Mouse (Mus musculus): ENCODE data around the gene Tldc1. TPM values are rescaled to one million over a fixed set of nuclear protein-coding genes. Genes with fewer than 3 reads are reported as not detected.

Tldc1 gene
- polyA plus RNA-seq, 1 experiment from 2014 or later = 13.4 TPM

DNA sequence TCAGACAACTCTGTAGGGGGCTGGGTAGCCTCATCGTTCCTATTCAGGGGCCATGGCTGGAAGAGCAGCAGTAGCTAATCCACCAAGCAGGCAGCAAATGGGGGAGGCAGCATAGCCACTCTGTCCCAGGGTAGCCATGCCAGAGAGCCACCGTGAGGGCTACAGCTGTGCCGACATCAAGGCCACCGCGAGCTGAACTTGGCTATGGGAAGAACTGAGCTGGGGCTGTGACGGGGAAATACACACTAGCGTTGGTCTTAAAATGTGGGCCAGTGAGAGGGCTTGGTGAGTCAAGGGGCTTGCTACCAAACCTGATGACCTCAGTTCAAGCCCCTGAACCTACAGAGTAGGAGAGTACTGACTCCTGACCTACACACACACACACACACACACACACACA lies 6.5 kb upstream of the Tldc1 start:
- H3K27ac ChIP-seq (replicated peaks) = no peak overlapping the region
- no peak overlapping the region for H3K9ac ChIP-seq
- no peak overlapping the region for H3K4me2 ChIP-seq (replicated peaks)
- no peaks in the 10 kb centered on the region for H3K27me3 ChIP-seq
- no peak overlapping the region for H3K4me3 ChIP-seq (replicated peaks)
- ATAC-seq (ENCODE audit: insufficient number of reproducible peaks, low FRiP score, low TSS enrichment, low read depth) = no peak
- no peaks in the 10 kb centered on the region for H3K9me3 ChIP-seq (replicated peaks)
- H3K36me3 ChIP-seq = no peaks in the 10 kb centered on the region
- WGBS = 74% methylated on average over 7 of the region's 7 CpGs
- H3K4me1 ChIP-seq = peaks cover 4% of the 10 kb centered on the region; the same call in 1 of the 2 replicates

DNA sequence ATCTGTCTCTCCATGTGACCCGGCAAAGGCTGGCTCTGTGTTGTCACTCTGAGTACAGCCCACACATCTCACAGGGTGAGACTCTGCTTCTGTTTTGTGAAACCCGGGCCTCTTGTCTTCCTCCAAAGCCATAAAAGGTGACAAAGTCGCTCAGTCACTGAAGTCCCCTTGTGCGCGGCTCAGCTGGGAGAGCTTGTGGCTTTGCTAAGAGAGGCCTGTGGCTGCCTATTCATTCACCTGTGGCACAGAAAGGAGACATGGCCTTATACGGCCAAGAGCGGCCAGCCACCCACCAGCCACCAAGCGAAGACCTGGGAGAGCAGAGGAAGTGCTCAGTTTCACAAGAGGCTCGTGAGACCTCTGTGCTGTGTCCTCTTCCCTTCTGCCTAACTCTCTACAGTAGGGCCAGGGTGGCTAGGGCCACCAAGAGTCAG lies 5.9 kb upstream of the Tldc1 start:
- Histone ChIP-seq H3K9ac (no peak overlapping the region), H3K9me3 (replicated peaks) (no peaks in the 10 kb centered on the region), H3K36me3 (no peaks in the 10 kb centered on the region), H3K4me3 (replicated peaks) (no peak overlapping the region), H3K4me2 (replicated peaks) (no peak overlapping the region), H3K27me3 (no peaks in the 10 kb centered on the region), H3K4me1 (peaks cover 4% of the 10 kb centered on the region; the same call in 1 of the 2 replicates), H3K27ac (replicated peaks) (no peak overlapping the region)
- WGBS = 60% methylated on average over 9 of the region's 9 CpGs
- ATAC-seq (ENCODE audit: insufficient number of reproducible peaks, low FRiP score, low TSS enrichment, low read depth) = no peak

DNA sequence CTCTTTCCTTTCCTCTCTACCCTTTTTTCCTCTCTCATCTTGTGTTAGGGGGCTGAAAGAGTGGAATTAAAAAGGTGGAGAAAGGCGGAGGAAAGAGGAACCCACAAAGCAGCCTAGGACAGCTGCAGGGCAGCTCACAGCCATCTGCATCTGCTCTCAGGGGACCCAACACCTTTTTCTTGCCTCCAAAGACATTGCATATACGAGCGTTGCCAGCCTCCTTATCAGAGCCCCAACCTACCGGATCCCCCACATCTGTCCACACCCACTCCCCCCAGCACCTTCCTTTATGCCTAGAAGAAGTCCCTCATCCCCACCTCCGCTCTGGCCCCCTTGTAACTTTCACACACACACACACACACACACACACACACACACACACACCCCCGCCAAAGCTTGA lies 5.4 kb upstream of the Tldc1 start:
- Histone ChIP-seq H3K4me2 (replicated peaks) (no peak overlapping the region), H3K36me3 (no peaks in the 10 kb centered on the region), H3K9ac (no peak overlapping the region), H3K27ac (replicated peaks) (no peak overlapping the region), H3K27me3 (no peaks in the 10 kb centered on the region), H3K4me1 (peaks cover 9% of the 10 kb centered on the region), H3K4me3 (replicated peaks) (no peak overlapping the region), H3K9me3 (replicated peaks) (no peaks in the 10 kb centered on the region)
- no peak for ATAC-seq (ENCODE audit: insufficient number of reproducible peaks, low FRiP score, low TSS enrichment, low read depth)
- WGBS = 59% methylated on average over 6 of the region's 6 CpGs

GRCm38 (mm10) chr8:119782715-119783114 lies 4.5 kb upstream of the Tldc1 start:
- no peaks in the 10 kb centered on the region for H3K27me3 ChIP-seq
- no peak overlapping the region for H3K4me2 ChIP-seq (replicated peaks)
- H3K36me3 ChIP-seq = no peaks in the 10 kb centered on the region
- H3K4me3 ChIP-seq (replicated peaks) = no peak overlapping the region
- H3K9ac ChIP-seq = no peak overlapping the region
- 5% methylated on average over 5 of the region's 5 CpGs for WGBS
- H3K27ac ChIP-seq (replicated peaks) = no peak overlapping the region
- ATAC-seq (ENCODE audit: insufficient number of reproducible peaks, low FRiP score, low TSS enrichment, low read depth) = no peak
- no peaks in the 10 kb centered on the region for H3K9me3 ChIP-seq (replicated peaks)
- peaks cover 16% of the 10 kb centered on the region for H3K4me1 ChIP-seq

DNA sequence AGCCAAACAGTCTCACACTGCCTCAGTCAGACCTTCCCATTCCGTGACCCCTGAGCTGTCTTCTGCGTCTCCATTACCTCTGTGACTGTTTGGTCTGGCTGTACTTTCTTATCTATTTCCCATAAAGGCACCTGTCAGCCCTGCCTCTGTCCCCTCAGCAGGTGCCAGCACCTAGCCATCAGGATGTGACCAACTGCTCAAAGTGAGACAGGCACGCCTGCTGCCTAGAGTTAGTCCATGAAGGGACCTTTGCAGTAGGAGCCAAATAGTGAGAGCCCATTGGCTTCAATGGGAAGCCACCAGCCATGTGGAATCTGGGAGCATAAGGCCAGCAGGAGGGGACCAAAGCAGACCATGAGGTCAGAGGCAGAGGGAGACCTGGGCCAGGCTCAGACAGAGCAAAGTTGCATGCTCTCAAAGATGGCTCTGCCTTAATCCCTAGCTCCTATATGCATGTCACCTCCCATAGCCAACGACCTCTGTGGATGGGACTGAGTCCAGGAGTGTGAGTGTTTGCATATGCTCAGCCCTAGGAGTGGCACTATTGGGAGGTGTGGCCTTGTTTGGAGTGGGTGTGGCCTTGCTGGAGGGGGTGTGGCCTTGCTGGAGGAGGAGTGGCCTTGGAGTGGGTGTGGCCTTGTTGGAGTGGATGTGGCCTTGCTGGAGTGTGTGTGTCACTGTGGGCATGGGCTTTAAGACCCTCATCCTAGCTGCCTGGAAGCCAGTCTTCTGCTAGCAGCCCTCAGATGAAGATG lies 3.0 kb upstream of the Tldc1 start:
- 59% methylated on average over 4 of the region's 4 CpGs for WGBS
- no peaks in the 10 kb centered on the region for H3K27me3 ChIP-seq

DNA sequence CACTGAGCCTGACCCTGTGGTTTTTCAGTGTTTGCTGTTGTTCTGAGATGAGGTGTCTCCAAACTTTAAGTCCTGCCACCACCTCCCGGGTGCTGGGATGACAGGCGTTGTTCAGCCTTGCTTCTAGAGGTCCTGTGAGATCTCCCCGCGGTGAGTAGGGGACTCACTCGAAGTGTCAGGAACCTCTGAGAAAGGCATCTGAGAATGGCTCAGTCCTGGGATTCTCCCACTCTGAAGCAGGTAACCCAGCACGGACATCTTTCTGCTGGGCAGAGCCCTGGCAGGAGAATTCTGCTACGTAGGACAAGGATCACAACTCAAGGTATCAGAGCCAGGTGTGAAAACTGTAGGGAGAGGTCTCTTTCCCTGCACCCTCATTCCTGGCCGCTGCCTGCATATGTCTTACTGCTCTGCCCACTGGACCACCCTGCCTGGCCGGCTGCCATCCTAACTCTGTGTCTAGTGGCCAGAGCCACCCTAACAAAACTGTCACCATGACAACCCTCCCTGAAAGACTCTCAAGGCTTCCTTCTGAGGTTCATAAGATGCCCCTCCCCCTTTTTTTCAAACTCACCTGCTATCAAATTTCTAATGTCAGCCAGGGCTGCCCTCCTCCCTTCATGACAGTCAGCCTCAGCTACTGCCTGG lies 2.3 kb upstream of the Tldc1 start:
- Histone ChIP-seq H3K27me3 (no peaks in the 10 kb centered on the region), H3K9me3 (replicated peaks) (no peaks in the 10 kb centered on the region), H3K4me3 (replicated peaks) (no peak overlapping the region), H3K4me1 (peaks cover 23% of the 10 kb centered on the region), H3K4me2 (replicated peaks) (no peak overlapping the region), H3K9ac (no peak overlapping the region), H3K36me3 (no peaks in the 10 kb centered on the region), H3K27ac (replicated peaks) (no peak overlapping the region)
- WGBS = 77% methylated on average over 9 of the region's 9 CpGs
- ATAC-seq (ENCODE audit: insufficient number of reproducible peaks, low FRiP score, low TSS enrichment, low read depth) = no peak

More for the DNA sequence above, 3.0 kb upstream of the Tldc1 start:
- no peak for ATAC-seq (ENCODE audit: insufficient number of reproducible peaks, low FRiP score, low TSS enrichment, low read depth)
- H3K36me3 ChIP-seq = no peaks in the 10 kb centered on the region
- no peak overlapping the region for H3K9ac ChIP-seq
- no peaks in the 10 kb centered on the region for H3K9me3 ChIP-seq (replicated peaks)
- H3K4me3 ChIP-seq (replicated peaks) = no peak overlapping the region
- peaks cover 27% of the 10 kb centered on the region for H3K4me1 ChIP-seq
- no peak overlapping the region for H3K27ac ChIP-seq (replicated peaks)
- H3K4me2 ChIP-seq (replicated peaks) = no peak overlapping the region

DNA sequence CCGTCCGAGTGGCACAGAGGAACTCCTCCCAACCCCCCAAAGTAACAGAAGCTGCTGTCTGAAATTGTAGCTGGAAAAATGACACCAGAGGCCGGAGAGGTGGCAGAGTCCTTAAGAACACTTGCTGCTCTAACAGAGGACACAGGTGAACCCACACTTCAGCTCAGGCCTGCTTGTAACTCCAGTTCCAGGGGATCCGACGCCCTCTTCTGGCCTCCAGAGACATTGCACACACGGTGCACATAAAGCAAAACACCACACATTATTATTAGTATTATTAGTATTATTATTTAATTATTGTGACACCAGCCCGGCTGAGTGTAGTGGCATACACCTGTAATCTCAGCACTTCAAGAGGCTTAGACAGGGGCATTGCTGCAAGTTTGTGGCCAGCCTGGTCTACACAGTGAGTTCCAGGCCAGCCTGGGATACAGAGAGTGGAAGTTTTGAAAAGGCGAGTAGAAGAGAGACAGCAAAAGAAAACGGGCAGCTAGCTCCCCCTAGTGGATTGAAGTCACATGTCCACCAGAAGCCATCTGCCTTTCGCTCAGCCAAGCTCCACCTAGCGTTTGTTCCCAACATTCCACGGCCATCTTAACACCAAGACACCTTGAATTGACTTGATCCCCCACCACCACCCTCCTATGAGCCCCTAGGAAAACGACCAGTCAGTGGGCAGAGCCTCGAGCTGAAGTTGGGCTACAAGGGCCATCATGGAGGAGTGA lies 959 bp upstream of the Tldc1 start:
- ATAC-seq (ENCODE audit: insufficient number of reproducible peaks, low FRiP score, low TSS enrichment, low read depth) = no peak; the same call in 1 of the 2 replicates

GRCm38 (mm10) chr8:119777765-119778164 lies 451 bp downstream of the Tldc1 start:
- WGBS = 6% methylated on average over 7 of the region's 7 CpGs
- H3K27ac ChIP-seq (replicated peaks) = peak overlapping the region; percentile 76
- H3K9ac ChIP-seq = peak overlapping the region; percentile 69
- H3K36me3 ChIP-seq = no peaks in the 10 kb centered on the region
- no peaks in the 10 kb centered on the region for H3K9me3 ChIP-seq (replicated peaks)
- H3K4me1 ChIP-seq = peaks cover 23% of the 10 kb centered on the region
- H3K4me3 ChIP-seq (replicated peaks) = peak overlapping the region; percentile 69
- ATAC-seq (ENCODE audit: insufficient number of reproducible peaks, low FRiP score, low TSS enrichment, low read depth) = no peak
- peak overlapping the region; percentile 76 for H3K4me2 ChIP-seq (replicated peaks)
- no peaks in the 10 kb centered on the region for H3K27me3 ChIP-seq

More for the DNA sequence above, 959 bp upstream of the Tldc1 start:
- Histone ChIP-seq H3K27ac (replicated peaks) (0 out of 2 replicates have a peak overlapping the region, but pooled peaks have one; percentile 84), H3K36me3 (no peaks in the 10 kb centered on the region), H3K27me3 (no peaks in the 10 kb centered on the region), H3K4me3 (replicated peaks) (peak overlapping the region; percentile 69; the same call in 1 of the 2 replicates), H3K9me3 (replicated peaks) (no peaks in the 10 kb centered on the region), H3K4me2 (replicated peaks) (peak overlapping the region; percentile 76), H3K9ac (no peak overlapping the region), H3K4me1 (peaks cover 23% of the 10 kb centered on the region)
- WGBS = 24% methylated on average over 14 of the region's 14 CpGs

DNA sequence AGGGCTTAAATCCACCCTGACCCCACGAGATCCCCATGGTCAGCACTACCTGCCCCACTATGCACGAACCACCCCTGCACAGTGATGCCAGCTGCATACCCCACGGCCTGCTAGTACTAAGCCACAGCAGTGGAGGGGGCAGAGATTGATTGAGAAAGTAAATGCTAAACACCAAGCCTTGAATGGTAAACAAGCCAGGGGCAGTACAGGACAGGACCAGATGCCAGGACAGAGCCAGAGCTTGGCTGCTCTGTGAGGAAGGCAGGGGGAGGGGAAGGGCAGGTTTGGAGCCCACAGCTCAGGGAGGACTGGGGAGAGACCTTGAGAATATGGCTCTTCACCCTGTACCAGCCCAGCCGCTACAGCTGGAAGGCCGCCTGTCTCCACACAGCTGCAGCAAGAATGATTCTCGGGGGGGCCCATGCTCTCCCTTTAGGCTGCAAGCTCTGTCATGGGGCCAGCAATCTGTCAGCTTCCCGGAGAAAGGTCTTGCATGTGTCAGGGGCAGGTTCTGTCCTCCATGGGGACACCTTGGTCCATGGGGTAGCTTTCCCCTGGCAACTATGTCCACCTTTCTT lies 1.5 kb downstream of the Tldc1 start:
- no peak for ATAC-seq (ENCODE audit: insufficient number of reproducible peaks, low FRiP score, low TSS enrichment, low read depth)
- Histone ChIP-seq H3K4me2 (replicated peaks) (no peak overlapping the region), H3K4me3 (replicated peaks) (no peak overlapping the region), H3K36me3 (peaks cover 3% of the 10 kb centered on the region; the same call in 1 of the 2 replicates), H3K4me1 (peaks cover 23% of the 10 kb centered on the region), H3K9ac (no peak overlapping the region), H3K27me3 (no peaks in the 10 kb centered on the region), H3K9me3 (replicated peaks) (no peaks in the 10 kb centered on the region), H3K27ac (replicated peaks) (no peak overlapping the region)
- WGBS = 84% methylated on average over 7 of the region's 7 CpGs

DNA sequence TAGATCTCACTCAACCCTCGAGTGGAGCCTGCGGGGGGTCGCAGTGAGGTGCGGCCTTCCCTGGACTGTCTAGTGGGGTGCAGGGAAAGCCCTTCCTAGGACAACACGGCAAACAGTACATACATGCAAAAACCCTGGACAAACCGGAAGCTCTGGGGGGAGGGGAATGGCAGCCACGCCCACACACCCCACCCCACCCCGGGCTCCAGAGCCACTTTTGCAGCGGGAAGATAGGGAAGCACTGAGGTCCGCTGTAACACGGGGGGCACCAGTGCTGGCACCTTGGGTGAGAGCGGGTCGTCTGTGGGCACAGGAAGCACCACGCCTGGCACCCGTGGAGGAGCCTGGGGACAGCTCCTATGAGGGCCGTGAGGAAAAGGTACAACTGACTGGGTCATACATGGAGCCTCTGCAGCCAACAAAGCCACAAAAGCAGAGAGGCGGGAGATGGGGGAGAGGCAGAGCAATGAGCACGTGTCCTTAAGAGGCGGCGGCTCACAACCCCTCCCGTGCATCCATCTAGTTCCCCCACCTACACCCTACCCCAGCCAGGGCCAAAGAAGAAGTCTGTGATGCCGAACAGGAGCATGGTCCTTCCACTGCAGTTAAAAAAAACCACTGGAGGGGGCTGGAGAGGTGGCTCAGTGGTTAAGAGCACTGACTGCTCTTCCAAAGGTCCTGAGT lies 12.3 kb downstream of the Tldc1 start:
- Histone ChIP-seq H3K9me3 (replicated peaks) (no peaks in the 10 kb centered on the region), H3K36me3 (peaks cover 26% of the 10 kb centered on the region), H3K9ac (no peak overlapping the region), H3K4me3 (replicated peaks) (no peak overlapping the region), H3K4me2 (replicated peaks) (no peak overlapping the region), H3K4me1 (no peaks in the 10 kb centered on the region), H3K27ac (replicated peaks) (no peak overlapping the region), H3K27me3 (no peaks in the 10 kb centered on the region)
- ATAC-seq (ENCODE audit: insufficient number of reproducible peaks, low FRiP score, low TSS enrichment, low read depth) = no peak
- WGBS = 77% methylated on average over 22 of the region's 22 CpGs
